Mouse (Mus musculus): ENCODE data around the gene Tmem74b.

Gene Tmem74b

DNA sequence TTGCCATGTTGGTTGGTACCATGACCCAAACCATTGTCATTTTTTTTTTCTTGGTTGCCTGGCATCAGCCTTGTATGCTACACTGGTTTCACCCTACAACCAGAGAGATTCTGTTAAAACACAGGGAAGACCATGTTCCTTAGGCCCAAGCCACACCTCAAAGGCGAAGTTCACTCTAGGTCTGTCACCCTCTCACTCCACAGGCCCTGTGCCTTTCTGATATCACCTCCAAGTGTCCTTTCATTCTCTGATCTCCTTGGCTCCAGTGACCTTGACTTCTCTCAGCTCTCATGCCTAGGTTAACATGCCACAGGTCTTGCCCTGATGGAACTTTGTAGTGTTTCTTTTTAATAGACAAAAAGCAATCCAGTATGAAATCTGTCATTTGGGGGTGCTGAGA, 40.3 kb downstream of the Tmem74b start:
- peak in 1 of 2 experiments; percentile 34 for DNase-seq (ENCODE audit: low spot score in 2 of 2)

DNA sequence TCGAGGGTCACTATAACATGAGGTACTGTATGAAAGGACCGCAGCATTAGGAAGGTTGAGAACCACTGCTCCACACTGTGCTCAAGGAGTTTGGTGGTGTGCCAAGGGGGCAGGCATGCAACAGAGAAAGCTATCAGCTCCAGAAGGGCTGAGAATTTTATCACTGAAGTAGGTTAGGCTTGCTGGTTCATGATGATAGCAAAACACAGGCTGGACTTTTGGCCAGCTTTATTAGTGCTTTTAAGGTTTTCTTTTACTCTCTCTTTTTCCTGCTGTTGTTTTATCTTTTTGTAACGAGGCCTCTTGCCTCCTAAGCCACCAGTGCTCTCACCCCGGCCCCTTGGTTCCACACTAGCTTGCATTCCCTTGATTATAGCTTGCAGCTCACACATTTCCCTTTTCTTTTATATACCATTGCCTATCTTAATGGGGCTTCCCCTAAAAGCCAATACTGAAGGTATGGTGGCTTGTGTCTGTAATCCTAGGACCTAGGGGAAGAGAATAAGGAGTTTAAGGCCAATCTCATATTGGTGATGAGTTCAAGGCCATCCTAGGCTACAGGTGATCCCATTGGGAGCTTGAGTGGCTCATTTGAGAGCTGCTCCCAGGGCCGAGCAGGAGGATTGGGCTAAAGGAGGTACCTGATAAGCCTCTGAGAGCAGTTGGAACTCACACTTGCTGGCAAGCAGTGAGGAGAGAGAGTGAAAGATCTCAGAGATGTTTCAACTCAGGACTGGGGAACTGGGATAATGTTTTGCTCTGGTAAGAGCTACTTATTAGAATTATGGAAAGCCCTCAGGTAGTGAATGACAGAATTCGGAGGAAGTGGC, 41.3 kb downstream of the Tmem74b start:
- DNase-seq (ENCODE audit: low spot score in 2 of 2) = peak; percentile 81

DNA sequence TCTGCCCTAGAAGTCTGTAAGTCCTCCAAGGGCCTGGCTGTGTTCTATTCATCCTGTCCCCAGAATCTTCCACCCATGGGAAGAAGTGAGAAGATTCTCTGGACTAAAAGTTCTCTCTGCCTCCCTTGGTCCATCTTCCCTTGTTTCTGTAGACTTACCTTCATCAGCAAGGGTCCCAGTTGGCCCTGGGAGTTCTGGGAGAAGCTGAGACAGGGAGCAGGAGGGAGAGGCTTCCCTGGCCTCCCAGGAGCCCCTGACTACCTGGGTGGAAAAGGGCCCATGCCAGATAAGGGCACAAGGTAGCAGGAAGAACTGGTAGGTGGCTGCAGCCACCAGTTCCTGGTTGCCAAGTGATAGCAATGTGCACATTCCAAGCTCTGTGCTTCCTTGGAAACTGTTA, 42.0 kb downstream of the Tmem74b start, which contains the start of gene Psmf1:
TSS of gene Psmf1 (minus strand) at position 342 of the 400 bp plus-strand sequence.
- no peak for DNase-seq (ENCODE audit: low spot score in 2 of 2)

- DNase-seq (ENCODE audit: low spot score in 2 of 2) = peak; percentile 72 to 88
Measured at GRCm38 (mm10) chr2:151747847-151748705, 46.3 kb downstream of the Tmem74b start.

GRCm38 (mm10) chr2:151751330-151751729, 49.5 kb downstream of the Tmem74b start:
- no peak for DNase-seq (ENCODE audit: low spot score in 2 of 2)

- no peak for DNase-seq (ENCODE audit: low spot score in 2 of 2)
Measured at GRCm38 (mm10) chr2:151756277-151757061, 54.7 kb downstream of the Tmem74b start.

DNA sequence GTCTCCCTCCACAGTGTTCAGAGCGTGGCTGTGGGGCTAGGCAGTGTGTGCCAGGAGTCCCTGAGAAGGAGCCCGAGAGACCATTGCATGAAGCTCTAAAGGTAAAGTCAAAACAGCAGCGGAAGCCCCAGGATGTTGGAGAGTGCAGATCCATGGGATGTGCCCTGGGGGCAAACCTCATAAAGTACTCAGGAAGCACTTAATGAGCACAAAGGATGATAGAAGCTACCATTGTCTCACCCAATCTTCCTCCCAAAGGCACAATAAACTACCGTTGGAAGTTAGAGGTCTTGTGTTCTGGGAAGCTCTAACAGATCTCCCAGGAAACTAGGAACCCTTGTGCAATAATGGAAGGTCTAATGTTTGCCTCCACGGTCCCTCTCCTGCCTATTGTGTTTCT, 55.6 kb downstream of the Tmem74b start:
- no peak for DNase-seq (ENCODE audit: low spot score in 2 of 2)

DNA sequence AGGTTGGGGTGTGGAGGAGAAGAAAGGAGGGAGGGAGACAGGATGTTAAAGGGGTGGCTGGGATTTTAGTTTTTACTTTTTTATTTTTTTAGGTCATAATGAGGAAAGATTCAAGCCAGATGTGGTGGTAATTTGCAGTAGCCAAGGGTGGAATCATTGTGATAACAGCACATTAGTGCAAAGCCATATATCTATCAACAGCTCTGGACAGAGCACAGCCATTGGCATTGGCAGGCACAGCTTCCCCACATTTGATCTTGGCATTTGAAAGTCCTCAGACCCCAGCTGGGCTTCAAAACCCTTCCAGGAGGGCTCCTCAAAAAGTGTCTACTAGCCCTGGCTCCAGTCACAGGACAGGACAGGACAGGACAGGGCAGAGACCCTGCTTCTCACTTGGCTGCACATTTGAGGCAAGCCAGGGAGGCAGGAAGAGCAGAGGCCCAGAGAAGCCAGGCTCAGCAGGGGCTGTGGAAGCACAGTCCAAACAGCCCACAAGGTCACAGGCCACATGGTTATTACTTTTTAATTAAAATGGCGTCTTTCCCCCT, 57.1 kb downstream of the Tmem74b start:
- DNase-seq (ENCODE audit: low spot score in 2 of 2) = no peak
